Mouse (Mus musculus) hematopoietic stem cell, adult 5-6 weeks (primary cell): Measurements from ENCODE around the gene Cbx8. TPM values are rescaled to one million over a fixed set of nuclear protein-coding genes. Genes with fewer than 3 reads are reported as not detected.

ENCODE experiments used
- ATAC-seq, 2 experiments: fragments of 125-278 bp in 1 of 2; replicated peaks in 1 of 2; 2 replicates each; pipeline ENCODE4 v1.8.0; 2016 to 2017; ENCODE audit warnings: inconsistent platforms in 2 of 2, mild to moderate bottlenecking in 2 of 2, moderate number of reproducible peaks in 2 of 2, low read depth in 1 of 2, moderate TSS enrichment in 1 of 2; ENCODE audit not compliant: low FRiP score in 2 of 2, poor library complexity in 2 of 2, severe bottlenecking in 2 of 2, insufficient read depth in 1 of 2, low TSS enrichment in 1 of 2
- total RNA-seq: library from RNA; stranded (forward); fragments of 172-1452, 232-1000 nt; gene quantifications from 2 replicates; pipeline ENCODE4 v1.2.3, GENCODE M21; 2017

Gene Cbx8
- total RNA-seq, 1 experiment from 2014 or later: 2.9 TPM

GRCm38 (mm10) chr11:119022068-119022894, 18.5 kb downstream of the Cbx8 start:
- no peak; a peak in 2 of 4 replicates for ATAC-seq

- ATAC-seq: no peak
These were observed 19.6 kb downstream of the Cbx8 start for GRCm38 (mm10) chr11:119021180-119021579.

GRCm38 (mm10) chr11:119017506-119017905, 23.3 kb downstream of the Cbx8 start:
- no peak for ATAC-seq

- no peak for ATAC-seq
These were observed 26.3 kb downstream of the Cbx8 start for GRCm38 (mm10) chr11:119014455-119014854.

- no peak for ATAC-seq
These were observed 33.0 kb downstream of the Cbx8 start for GRCm38 (mm10) chr11:119007461-119008456.

GRCm38 (mm10) chr11:119006462-119006861, 34.3 kb downstream of the Cbx8 start:
- ATAC-seq: no peak

- ATAC-seq: peak; percentile 75 to 89
These were observed 35.1 kb downstream of the Cbx8 start for GRCm38 (mm10) chr11:119005547-119006275.

- ATAC-seq: no peak
These were observed 39.2 kb downstream of the Cbx8 start for GRCm38 (mm10) chr11:119001493-119002128.

GRCm38 (mm10) chr11:119000877-119001276, 39.9 kb downstream of the Cbx8 start:
- ATAC-seq: no peak

GRCm38 (mm10) chr11:118999361-118999804, 41.4 kb downstream of the Cbx8 start:
- no peak for ATAC-seq

GRCm38 (mm10) chr11:118998540-118999265, 42.1 kb downstream of the Cbx8 start:
- peak; percentile 69 to 78 for ATAC-seq

GRCm38 (mm10) chr11:118997182-118997581, 43.6 kb downstream of the Cbx8 start:
- ATAC-seq: no peak

GRCm38 (mm10) chr11:118995448-118995847, 45.3 kb downstream of the Cbx8 start:
- ATAC-seq: no peak

GRCm38 (mm10) chr11:118992781-118993180, 48.0 kb downstream of the Cbx8 start:
- peak; percentile 44 to 74; a peak in 3 of 4 replicates for ATAC-seq

GRCm38 (mm10) chr11:118987999-118988398, 52.8 kb downstream of the Cbx8 start, which contains the start of gene Enpp7:
Enpp7 (plus strand) TSS chr11:118988188.
- ATAC-seq: no peak
